Mouse (Mus musculus) lung, postnatal 0 days (tissue): Measurements from ENCODE around the gene Hspa2.

Experiments
- CTCF ChIP-seq: IDR thresholded peaks from 2 replicates; pipeline ENCODE4 v1.5.1; 2016; ENCODE audit warnings: antibody characterized with exemption, mild to moderate bottlenecking
- EP300 ChIP-seq: IDR thresholded peaks from 2 replicates; pipeline ENCODE4 v1.6.1; 2016; ENCODE audit warnings: antibody characterized with exemption, mild to moderate bottlenecking, control low read depth

GRCm38 (mm10) chr12:76444359-76444772 lies 40.4 kb downstream of the Hspa2 start:
- no peak for TF ChIP-seq CTCF
- TF ChIP-seq EP300, result no peak
